Mouse (Mus musculus) mouse embryonic stem cell (cell line): ENCODE measurements around the gene Npy.

ENCODE experiments used
- in situ Hi-C, 2 experiments: fragments of 300-500 bp; cut with MboI; formaldehyde crosslinking; loops; 1 replicate in 1 of 2; 3 replicates in 1 of 2; pipeline ENCODE4 v1.14.3; 2019 to 2020; ENCODE audit warnings: low sequenced_read_pairs in 2 of 2, low pct_unique_long_range_greater_than_20kb in 1 of 2, mixed read lengths in 1 of 2; ENCODE audit not compliant: unreplicated experiment in 1 of 2

Gene Npy

DNA sequence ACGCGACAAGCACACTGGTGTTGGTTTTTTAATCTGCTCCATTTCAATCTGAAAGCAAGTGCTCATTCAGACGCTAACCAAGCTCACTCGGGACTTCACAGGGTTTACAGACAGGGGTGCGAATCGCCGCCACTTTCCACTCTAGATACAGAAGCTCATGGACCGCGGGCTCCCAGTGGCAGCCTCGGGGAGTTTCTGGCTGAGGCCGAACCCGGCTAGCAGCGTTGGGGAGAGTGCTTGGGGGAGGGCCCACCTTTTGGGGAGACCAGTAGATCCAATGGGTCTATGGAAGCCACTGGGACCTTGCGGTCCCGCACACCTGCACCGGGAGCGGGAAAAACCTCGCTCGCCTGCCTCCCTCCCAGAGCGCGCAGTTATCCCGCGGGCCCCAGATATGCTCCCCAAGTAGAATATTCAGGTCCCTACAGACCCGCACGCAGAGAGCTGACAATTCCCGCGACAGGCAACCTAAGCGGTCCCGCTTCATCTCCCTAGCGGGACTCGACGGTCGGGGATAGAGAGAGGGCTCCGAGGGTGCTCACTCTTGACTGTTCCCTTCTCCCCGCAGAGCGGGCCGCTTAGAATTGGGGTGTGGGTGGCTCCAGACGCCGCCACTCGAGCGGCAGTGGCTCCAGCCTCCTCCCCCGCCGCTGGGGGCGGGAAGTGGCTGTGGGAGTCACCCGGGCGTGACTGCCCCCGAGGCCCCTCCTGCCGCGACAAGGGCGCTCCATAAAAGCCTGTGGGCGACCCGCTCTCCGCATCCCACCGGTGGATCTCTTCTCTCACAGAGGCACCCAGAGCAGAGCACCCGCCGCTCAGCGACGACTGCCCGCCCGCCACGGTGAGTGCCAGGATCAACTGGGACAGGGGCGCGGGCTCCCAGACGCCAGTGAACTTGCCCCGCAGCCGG lies at the start of gene Npy:
Gene Npy (plus strand): TSS at position 750 of the 910 bp plus-strand sequence.
- in situ Hi-C loops: no loop called here

- in situ Hi-C loops: no loop called here
Observed at GRCm38 (mm10) chr6:49775006-49775405, 47.5 kb upstream of the Npy start.

- in situ Hi-C loops: no loop called here
Observed at GRCm38 (mm10) chr6:49778109-49778508, 44.4 kb upstream of the Npy start.

DNA sequence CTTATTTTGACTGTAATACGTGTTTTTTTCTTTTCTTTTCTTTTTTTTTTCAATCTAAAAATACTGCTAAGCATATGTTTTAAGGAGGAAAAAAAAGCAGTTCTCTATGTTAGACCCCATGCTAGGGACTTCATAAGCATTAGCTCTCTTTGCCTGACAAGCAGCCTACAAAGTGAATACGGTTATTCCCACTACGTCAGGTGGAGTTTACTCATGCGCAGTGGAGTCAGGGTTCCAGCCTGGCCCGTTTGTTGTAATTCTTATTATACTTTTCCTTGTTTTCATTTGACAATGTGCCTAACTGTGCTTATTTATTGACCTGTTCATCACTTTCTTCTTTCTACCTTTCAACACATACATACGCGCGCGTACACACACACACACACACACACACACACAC lies 43.8 kb upstream of the Npy start:
- in situ Hi-C loops: no loop called here

DNA sequence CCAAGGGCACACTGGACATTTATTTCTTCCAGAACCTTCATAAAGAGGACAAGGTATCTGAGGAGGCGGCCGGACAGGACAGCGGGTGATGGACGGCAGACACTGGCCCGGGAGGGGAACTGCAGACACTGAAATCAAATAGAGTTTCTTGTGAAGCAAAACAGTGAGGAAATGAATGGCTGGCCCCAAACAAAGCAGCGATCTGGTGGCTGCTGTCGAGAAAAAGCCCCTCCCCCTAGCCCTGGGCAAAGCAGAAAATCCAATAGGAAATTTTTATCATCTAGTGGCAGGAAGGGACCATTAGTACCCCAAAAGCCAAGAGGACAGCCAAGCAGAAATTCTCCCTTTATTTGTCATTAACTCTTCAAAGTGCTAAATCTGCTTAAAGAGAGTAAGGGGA lies 42.9 kb upstream of the Npy start:
- in situ Hi-C loops: no loop called here

DNA sequence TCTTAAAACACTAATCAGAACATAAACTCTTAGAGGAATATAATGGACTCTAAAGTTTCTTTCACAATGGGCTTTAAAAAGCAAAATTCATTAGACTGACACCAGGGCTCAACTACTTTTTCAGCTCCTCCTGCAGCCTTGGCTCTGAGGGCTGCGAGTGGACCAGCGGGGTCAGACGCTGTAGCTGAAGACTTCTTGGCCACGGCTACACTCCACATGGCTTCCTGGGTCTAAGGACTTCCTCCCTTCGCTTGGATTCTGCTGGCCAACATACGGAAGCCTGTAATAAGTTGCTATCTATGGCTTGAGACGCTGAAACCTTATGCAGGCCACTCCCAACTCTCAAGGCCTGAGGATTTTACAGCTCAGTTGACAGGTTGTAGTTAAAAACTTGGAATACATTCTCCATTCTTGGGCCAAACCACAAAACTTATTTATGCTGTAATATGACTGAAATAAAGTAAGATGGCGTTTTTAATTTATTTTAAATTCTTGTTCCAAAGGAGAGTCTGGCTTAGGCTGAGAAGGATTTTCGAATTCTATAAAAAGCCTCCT lies 41.6 kb upstream of the Npy start:
- in situ Hi-C loops: no loop called here

DNA sequence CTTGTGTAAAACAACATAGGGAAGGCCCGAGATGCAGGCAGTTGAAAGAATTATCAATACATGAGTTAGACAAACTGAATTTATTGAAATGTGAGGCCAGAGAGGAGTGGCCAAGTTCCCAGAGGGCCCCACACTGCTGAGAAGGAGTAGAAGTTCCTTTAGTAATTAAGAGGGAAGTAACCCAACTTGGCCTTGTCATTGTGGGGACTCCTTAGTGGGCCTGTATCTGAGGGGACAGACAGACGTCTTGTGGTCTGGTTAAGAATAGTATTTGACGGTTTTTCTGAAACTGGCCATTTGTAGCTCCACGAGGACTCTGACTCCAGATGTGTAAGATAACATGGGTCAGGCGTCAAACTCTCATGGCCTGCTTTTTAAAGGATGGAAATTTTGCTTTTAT lies 40.7 kb upstream of the Npy start:
- in situ Hi-C loops: no loop called here

DNA sequence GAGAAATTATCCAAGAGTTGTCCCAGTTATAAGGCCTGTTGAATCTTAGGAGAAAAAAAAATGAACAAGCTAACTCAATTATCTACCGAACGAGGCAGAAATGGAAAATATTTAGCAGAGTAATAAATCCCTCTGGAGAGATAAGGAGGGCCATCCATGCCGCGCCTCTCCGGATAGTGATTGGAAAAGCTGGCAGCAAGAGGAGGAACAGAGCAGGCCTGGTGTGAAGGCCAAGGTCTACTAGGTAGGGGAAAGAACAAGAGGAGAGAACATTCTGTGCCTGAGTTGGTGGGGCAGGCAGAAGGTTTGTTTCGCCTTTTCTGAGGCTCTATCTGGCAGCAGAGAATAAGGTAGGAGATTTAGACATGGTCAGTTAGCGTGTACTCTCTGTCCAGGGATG lies 39.8 kb upstream of the Npy start:
- in situ Hi-C loops: no loop called here

GRCm38 (mm10) chr6:49792524-49792923 lies 30.0 kb upstream of the Npy start:
- in situ Hi-C loops: no loop called here

- in situ Hi-C loops: no loop called here
Observed at GRCm38 (mm10) chr6:49804105-49804504, 18.4 kb upstream of the Npy start.

GRCm38 (mm10) chr6:49808076-49808475 lies 14.4 kb upstream of the Npy start:
- in situ Hi-C loops: no loop called here

DNA sequence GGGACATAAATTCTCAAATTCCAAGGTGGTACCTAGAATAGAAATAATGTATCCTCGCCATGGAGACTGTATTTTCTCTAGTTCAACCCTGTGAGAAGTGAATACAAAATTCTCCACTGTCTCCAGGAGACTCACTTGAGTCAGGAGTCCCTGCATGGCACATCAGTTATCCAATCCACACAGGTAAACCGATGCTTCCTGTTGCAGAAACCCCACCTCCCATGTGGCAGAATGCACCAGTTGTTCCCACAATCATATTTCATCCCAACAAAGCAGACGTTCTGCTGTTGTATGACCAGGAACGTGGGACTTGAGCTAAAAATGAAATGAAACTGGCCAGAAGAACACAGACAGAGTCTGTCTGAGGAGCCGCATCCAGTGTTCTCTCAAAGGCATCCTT lies 5.3 kb upstream of the Npy start:
- in situ Hi-C loops: no loop called here

DNA sequence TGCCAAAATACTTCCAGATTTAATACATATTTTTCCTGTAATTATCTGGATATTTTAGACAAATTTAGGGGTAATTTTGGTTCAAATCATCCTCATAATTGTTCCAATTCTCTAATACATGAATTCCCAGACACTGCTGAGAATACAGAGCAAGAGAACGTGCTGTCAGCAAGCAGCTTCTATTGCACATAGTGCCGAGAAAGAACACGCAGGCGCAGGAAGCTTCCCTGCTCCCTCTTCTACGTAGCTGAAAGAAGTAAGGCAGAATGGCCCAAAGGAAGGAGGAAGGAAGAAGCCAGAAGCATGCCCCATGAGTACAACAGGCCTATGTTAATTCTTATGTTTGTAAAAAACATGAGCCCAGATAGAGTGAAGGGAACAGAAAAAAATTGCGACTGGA lies 4.9 kb upstream of the Npy start:
- in situ Hi-C loops: no loop called here

GRCm38 (mm10) chr6:49822871-49823230 lies 341 bp downstream of the Npy start:
- in situ Hi-C loops: no loop called here

GRCm38 (mm10) chr6:49823371-49823770 lies 861 bp downstream of the Npy start:
- in situ Hi-C loops: no loop called here

DNA sequence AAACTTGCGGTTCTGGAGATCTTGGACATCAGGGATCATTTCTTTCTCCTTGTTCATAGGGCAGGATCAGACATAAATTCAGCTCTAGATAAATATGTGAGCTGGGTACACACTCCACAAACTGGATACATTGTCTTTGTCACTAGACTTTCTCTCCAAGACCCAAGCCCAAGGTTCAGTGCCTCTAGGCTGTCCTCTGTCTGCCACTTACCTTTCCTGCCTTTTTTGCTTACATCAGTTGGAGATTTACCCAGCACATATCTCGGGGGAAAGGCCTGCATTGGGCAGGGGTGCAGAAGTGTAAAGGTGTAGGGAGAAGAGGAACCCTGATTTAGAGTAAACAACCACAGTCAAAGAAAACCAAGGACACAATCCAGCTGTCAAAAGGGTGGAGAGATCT lies 1.3 kb downstream of the Npy start:
- in situ Hi-C loops: no loop called here

DNA sequence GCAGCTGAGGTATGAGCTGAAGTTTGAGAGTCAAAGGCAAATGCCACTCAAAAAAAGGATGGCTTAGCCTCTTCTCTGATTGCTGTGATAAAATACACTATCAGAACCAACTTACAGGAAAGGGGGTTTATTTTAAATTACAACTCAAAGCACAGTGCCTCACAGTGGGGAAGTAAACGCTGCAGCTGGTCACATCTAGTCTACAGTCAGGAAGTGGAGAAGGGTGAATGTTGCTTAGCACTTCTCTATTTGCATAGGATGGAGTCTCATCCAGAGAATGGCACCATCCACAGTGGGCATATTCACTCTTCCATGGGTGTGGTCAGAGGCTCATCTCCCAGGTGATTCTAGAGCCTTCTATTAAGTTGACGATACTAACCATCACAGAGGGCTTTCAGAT lies 9.1 kb downstream of the Npy start:
- in situ Hi-C loops: no loop called here

- in situ Hi-C loops: no loop called here
Observed at GRCm38 (mm10) chr6:49856830-49857229, 34.3 kb downstream of the Npy start.

DNA sequence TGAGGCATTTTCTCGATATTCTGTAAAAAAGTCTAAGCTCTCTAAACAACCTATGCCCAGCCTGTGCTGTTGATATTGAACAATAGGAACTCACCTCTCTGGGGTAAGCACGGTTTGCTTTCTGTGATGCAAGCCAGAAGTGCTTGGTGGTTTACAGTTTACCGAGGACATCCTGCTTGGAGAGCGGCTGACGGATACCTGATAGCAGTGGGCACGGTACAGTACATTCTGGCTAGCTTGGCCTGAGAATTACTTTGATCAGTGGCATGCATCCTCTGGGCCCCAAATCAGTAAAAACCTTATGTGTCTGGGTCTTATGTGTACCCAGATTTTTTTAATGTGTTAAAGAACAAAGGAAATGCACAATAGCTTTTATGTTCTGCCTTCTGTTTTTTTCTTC lies 45.1 kb downstream of the Npy start:
- in situ Hi-C loops: no loop called here

- in situ Hi-C loops: no loop called here
Observed at GRCm38 (mm10) chr6:49871071-49871470, 48.6 kb downstream of the Npy start.
